Mouse (Mus musculus): Measurements from ENCODE around the gene Bri3bp. TPM values are rescaled to one million over a fixed set of nuclear protein-coding genes. Genes with fewer than 3 reads are reported as not detected.
"Not testable (repeated sequence)": the region's sequence is repeated elsewhere in the genome, so short reads cannot be mapped to it uniquely, and the experiment has no call there.

Bri3bp gene
- total RNA-seq, 2 experiments from 2014 or later: 95.2 to 95.6 TPM

DNA sequence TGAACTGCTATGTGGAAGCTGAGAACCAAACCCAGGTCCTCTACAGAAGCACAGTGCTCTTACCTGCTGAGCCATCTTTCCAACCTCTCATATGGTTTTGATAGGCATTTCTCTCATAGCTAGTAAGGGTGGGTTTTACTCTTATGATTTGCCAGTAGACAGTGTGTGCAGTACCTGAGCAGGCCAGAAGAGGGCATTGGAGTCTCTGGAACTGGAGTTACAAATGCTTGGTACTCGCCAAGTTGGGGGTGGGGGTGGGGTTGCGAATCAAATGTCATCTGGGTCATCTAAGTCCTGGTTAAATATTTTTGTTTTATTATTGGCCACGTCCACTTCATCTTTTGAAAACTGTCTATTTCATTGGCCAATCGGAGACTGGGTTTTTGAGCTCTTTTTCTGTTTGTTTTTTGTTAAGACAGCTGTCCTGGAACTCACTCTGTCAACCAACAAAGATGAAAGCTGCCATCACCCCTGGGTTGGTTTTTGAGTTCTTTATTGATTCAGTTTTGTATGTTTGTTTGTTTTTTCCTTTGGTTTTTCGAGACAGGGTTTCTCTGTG is 29.3 kb upstream of the Bri3bp start:
- H3K4me3 ChIP-seq: no peak overlapping the region
- peak; percentile 57 for TF ChIP-seq CTCF (IDR thresholded peaks at IDR 0.05)
- intact Hi-C loops (cut with DNase I): loop anchor here (1.0 to 2.0 kb wide), 2 partner anchors 30 to 51 kb away; no protein-coding TSS in a partner anchor
- H3K27ac ChIP-seq: no peak overlapping the region
- DNase-seq (ENCODE audit: extremely low spot score in 1 of 2, low spot score in 2 of 2): peak in 1 of 2 experiments; percentile 66

DNA sequence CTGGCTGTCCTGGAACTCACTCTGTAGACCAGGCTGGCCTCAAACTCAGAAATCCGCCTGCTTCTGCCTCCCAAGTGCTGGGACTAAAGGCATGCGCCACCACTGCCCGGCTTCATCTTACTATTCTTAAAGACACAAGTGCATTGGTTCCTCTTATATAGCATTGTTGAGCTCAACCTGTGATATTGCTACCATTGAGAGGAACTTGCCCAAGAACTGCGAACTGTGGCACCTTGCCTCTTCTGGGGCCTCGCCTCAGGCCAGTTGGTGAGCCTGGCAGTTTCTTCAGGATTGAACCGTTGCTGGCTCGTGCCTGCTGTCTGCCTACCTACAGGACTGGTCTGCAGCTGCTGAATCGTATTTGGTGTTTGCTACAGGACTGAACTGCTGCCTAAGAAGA is 28.8 kb upstream of the Bri3bp start:
- not testable (repeated sequence) for H3K4me3 ChIP-seq; H3K27ac ChIP-seq; DNase-seq (ENCODE audit: extremely low spot score in 1 of 2, low spot score in 2 of 2)
- intact Hi-C loops (cut with DNase I): loop anchor here (1.0 to 2.0 kb wide), 2 partner anchors 30 to 50 kb away; no protein-coding TSS in a partner anchor

GRCm38 (mm10) chr5:125413763-125414162 is 27.6 kb upstream of the Bri3bp start:
- TF ChIP-seq CTCF (IDR thresholded peaks at IDR 0.05): no peak
- Histone ChIP-seq H3K27ac (no peak overlapping the region), H3K4me3 (no peak overlapping the region)
- no peak for DNase-seq (ENCODE audit: extremely low spot score in 1 of 2, low spot score in 2 of 2)
- intact Hi-C loops (cut with DNase I): loop anchor here (2.0 kb wide), 1 partner anchor 49 kb away; no protein-coding TSS in a partner anchor

GRCm38 (mm10) chr5:125416183-125416582 is 25.2 kb upstream of the Bri3bp start:
- Histone ChIP-seq H3K4me3 (no peak overlapping the region), H3K27ac (no peak overlapping the region)
- intact Hi-C loops (cut with DNase I): no loop called here
- no peak for TF ChIP-seq CTCF (IDR thresholded peaks at IDR 0.05)
- no peak for DNase-seq (ENCODE audit: extremely low spot score in 1 of 2, low spot score in 2 of 2)

GRCm38 (mm10) chr5:125418636-125419035 is 22.7 kb upstream of the Bri3bp start:
- DNase-seq (ENCODE audit: extremely low spot score in 1 of 2, low spot score in 2 of 2): no peak
- Histone ChIP-seq H3K27ac (no peak overlapping the region), H3K4me3 (no peak overlapping the region)
- no peak for TF ChIP-seq CTCF (IDR thresholded peaks at IDR 0.05)
- intact Hi-C loops (cut with DNase I): no loop called here

GRCm38 (mm10) chr5:125419124-125419523 is 22.2 kb upstream of the Bri3bp start:
- no peak overlapping the region for H3K27ac ChIP-seq
- no peak for DNase-seq (ENCODE audit: extremely low spot score in 1 of 2, low spot score in 2 of 2)
- intact Hi-C loops (cut with DNase I): no loop called here
- H3K4me3 ChIP-seq: no peak overlapping the region
- TF ChIP-seq CTCF (IDR thresholded peaks at IDR 0.05): no peak

GRCm38 (mm10) chr5:125425698-125426276 is 15.6 kb upstream of the Bri3bp start:
- intact Hi-C loops (cut with DNase I): no loop called here

DNA sequence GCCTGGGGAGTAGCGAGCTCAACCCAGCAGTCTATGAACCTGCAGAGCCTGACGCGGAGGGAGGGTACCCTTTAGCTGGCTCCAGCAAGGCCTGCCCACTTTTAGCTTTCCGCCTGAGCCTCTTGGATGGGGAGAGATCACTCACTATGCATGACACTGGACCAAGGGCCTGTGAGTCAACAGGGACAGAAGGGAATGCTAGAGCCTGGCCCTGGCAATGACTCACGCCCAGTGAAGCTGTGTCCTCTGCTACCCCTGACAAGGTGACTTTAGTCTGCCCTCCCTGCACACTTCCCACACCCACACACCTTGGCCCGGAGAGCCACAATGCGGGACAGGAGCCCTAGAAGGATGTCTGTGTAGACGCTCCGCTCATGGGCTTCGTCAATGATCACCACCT is 15.0 kb upstream of the Bri3bp start:
- H3K4me3 ChIP-seq: no peak overlapping the region
- intact Hi-C loops (cut with DNase I): no loop called here
- no peak overlapping the region for H3K27ac ChIP-seq
- TF ChIP-seq CTCF (IDR thresholded peaks at IDR 0.05): no peak
- DNase-seq (ENCODE audit: extremely low spot score in 1 of 2, low spot score in 2 of 2): no peak

More at GRCm38 (mm10) chr5:125425698-125426276, 15.6 kb upstream of the Bri3bp start:
- DNase-seq (ENCODE audit: extremely low spot score in 1 of 2, low spot score in 2 of 2): no peak
- Histone ChIP-seq H3K27ac (no peak overlapping the region), H3K4me3 (no peak overlapping the region)
- no peak for TF ChIP-seq CTCF (IDR thresholded peaks at IDR 0.05)

DNA sequence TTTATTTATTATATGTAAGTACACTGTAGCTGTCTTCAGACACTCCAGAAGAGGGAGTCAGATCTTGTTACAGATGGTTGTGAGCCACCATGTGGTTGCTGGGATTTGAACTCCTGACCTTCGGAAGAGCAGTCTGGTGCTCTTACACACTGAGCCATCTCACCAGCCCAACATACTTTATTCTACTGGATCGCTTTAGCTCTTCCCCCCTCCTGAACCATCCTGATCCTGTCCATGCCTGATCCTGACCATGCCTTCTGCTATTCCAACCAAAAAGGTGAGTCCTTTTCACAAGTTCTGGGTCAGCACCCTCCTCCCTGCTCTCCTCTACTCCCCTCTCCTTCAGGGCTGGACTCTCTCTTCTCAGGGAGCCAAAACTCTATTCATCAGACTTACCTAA is 9.0 kb upstream of the Bri3bp start:
- DNase-seq (ENCODE audit: extremely low spot score in 1 of 2, low spot score in 2 of 2); H3K4me3 ChIP-seq; H3K27ac ChIP-seq; intact Hi-C loops (cut with DNase I): not testable (repeated sequence)

DNA sequence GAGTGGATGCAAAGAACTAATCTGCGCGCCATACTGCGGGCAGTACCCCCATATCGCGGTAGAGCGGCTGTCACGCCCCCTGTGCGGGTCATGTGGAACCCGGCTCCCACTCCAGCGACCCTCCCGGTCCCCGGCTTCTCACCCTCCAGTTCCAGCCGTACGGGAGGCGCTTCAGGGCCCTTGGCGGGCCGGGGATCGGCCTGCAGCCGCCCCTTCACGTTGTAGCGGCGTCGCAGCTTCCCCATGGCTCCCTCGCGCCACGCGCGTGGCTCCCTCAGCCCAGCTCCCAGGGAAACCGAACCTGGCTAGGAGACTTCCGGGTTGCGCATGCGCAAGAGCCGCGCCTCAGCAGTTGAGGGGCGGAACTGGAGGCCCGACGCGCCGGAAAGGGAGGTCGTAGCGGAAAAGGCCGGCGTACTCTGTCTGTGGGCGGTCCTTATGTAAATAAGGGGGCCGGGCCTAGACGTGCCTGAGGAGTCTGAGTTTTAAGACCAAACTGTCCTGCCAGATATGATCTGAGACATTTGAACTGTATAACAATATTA is 7.5 kb upstream of the Bri3bp start, which contains the start of gene Dhx37:
Gene Dhx37 (minus strand): TSS at position 329 of the 545 bp plus-strand sequence.
- Histone ChIP-seq H3K4me3 (peak within 1 kb of the TSS; percentile 74), H3K27ac (peak within 1 kb of the TSS; percentile 76)
- peak; percentile 90 to 93 for DNase-seq (ENCODE audit: extremely low spot score in 1 of 2, low spot score in 2 of 2)
- intact Hi-C loops (cut with DNase I): no loop called here
- no peak for TF ChIP-seq CTCF (IDR thresholded peaks at IDR 0.05)

GRCm38 (mm10) chr5:125434347-125434746 is 7.0 kb upstream of the Bri3bp start:
- peak overlapping the region; percentile 74 for H3K4me3 ChIP-seq
- peak; percentile 3; the same call in 1 of the 2 replicates for TF ChIP-seq CTCF (IDR thresholded peaks at IDR 0.05)
- intact Hi-C loops (cut with DNase I); DNase-seq (ENCODE audit: extremely low spot score in 1 of 2, low spot score in 2 of 2); H3K27ac ChIP-seq: not testable (repeated sequence)

DNA sequence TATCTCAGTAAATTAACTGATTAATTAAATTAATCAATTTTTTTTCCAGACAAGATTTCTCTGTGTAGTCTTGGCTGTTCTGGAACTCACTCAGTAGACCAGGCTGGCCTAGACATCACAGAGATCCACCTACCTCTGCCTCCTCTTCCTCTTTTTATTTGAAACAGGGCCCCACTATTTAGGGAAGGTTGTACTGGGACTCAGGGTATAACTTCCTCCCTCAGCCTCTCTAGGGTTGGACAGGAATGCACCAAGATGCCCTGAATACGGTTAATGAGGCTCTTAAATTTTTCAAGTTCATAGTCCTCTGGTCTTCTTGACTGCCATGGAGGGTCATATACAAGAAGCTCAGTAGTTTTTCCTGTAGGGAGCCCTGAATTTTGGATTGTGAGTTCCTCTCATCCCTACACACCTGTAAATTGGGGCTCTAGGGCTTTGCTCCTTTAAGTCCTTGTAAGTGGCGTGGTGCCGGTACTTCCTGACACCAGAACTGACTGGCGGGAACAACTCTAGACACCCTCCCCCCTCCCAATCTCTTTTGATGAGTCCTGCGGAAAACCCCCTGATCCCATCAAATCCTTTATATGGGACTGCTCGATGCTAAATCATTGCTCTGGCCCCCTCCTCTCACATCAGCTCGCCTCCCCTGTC is 660 bp upstream of the Bri3bp start:
- H3K4me3 ChIP-seq: peak overlapping the region; percentile 93
- intact Hi-C loops (cut with DNase I): no loop called here
- DNase-seq (ENCODE audit: extremely low spot score in 1 of 2, low spot score in 2 of 2): no peak
- peak overlapping the region; percentile 90 for H3K27ac ChIP-seq
- no peak for TF ChIP-seq CTCF (IDR thresholded peaks at IDR 0.05)

Data from left cerebral cortex, adult 2 months (tissue).